Mouse (Mus musculus): ENCODE measurements around the gene Cyp1a1. TPM values are rescaled to one million over a fixed set of nuclear protein-coding genes. Genes with fewer than 3 reads are reported as not detected.
"Not testable (repeated sequence)": the region's sequence is repeated elsewhere in the genome, so short reads cannot be mapped to it uniquely, and the experiment has no call there.

The Cyp1a1 gene
- polyA plus RNA-seq, 1 experiment from 2014 or later, result 0.25 TPM

- ATAC-seq (ENCODE audit: low FRiP score, low TSS enrichment), result no peak
- no peaks in the 10 kb centered on the region for H3K9me3 ChIP-seq (ENCODE audit: low read length)
- WGBS, result 82% methylated on average over 2 of the region's 2 CpGs
- peaks cover 11% of the 10 kb centered on the region for H3K4me1 ChIP-seq (ENCODE audit: insufficient read depth, low read length)
- H3K27me3 ChIP-seq (ENCODE audit: insufficient read depth, low read length), result peaks cover 24% of the 10 kb centered on the region
- H3K9ac ChIP-seq (replicated peaks; ENCODE audit: low read length), result no peak overlapping the region
- no peak overlapping the region for H3K4me2 ChIP-seq (replicated peaks; ENCODE audit: low read depth, low read length)
- H3K4me3 ChIP-seq (ENCODE audit: low read length), result no peak overlapping the region
- no peak overlapping the region for H3K27ac ChIP-seq (ENCODE audit: low read length)
- H3K36me3 ChIP-seq (ENCODE audit: insufficient read depth, low read length), result no peaks in the 10 kb centered on the region
These were observed 6.4 kb downstream of the Cyp1a1 start for GRCm38 (mm10) chr9:57694108-57694507.

GRCm38 (mm10) chr9:57696380-57697285 is 8.9 kb downstream of the Cyp1a1 start:
- 0 out of 2 replicates have a peak, but pooled peaks have one; percentile 51 for ATAC-seq (ENCODE audit: low FRiP score, low TSS enrichment)

GRCm38 (mm10) chr9:57697380-57697779 is 9.7 kb downstream of the Cyp1a1 start:
- Histone ChIP-seq H3K27ac (ENCODE audit: low read length) (no peak overlapping the region), H3K27me3 (ENCODE audit: insufficient read depth, low read length) (peaks cover 24% of the 10 kb centered on the region), H3K4me1 (ENCODE audit: insufficient read depth, low read length) (peaks cover 11% of the 10 kb centered on the region), H3K4me2 (replicated peaks; ENCODE audit: low read depth, low read length) (no peak overlapping the region), H3K4me3 (ENCODE audit: low read length) (no peak overlapping the region), H3K9me3 (ENCODE audit: low read length) (no peaks in the 10 kb centered on the region), H3K9ac (replicated peaks; ENCODE audit: low read length) (no peak overlapping the region), H3K36me3 (ENCODE audit: insufficient read depth, low read length) (no peaks in the 10 kb centered on the region)
- ATAC-seq (ENCODE audit: low FRiP score, low TSS enrichment), result 0 out of 2 replicates have a peak, but pooled peaks have one; percentile 54
- WGBS, result 28% methylated on average over 4 of the region's 4 CpGs

More at GRCm38 (mm10) chr9:57696380-57697285, 8.9 kb downstream of the Cyp1a1 start:
- WGBS, result 2% methylated on average over 42 of the region's 42 CpGs
- H3K4me3 ChIP-seq (ENCODE audit: low read length), result peak overlapping the region; percentile 52
- peaks cover 24% of the 10 kb centered on the region for H3K27me3 ChIP-seq (ENCODE audit: insufficient read depth, low read length)
- H3K9ac ChIP-seq (replicated peaks; ENCODE audit: low read length), result peak overlapping the region; percentile 57
- H3K27ac ChIP-seq (ENCODE audit: low read length), result no peak overlapping the region
- no peaks in the 10 kb centered on the region for H3K9me3 ChIP-seq (ENCODE audit: low read length)
- H3K4me1 ChIP-seq (ENCODE audit: insufficient read depth, low read length), result peaks cover 11% of the 10 kb centered on the region
- H3K4me2 ChIP-seq (replicated peaks; ENCODE audit: low read depth, low read length), result peak overlapping the region; percentile 88
- H3K36me3 ChIP-seq (ENCODE audit: insufficient read depth, low read length), result no peaks in the 10 kb centered on the region

- H3K9me3 ChIP-seq (ENCODE audit: low read length), result no peaks in the 10 kb centered on the region
- H3K27ac ChIP-seq (ENCODE audit: low read length), result no peak overlapping the region
- no peak overlapping the region for H3K4me3 ChIP-seq (ENCODE audit: low read length)
- peaks cover 11% of the 10 kb centered on the region for H3K4me1 ChIP-seq (ENCODE audit: insufficient read depth, low read length)
- 82% methylated on average over 1 of the region's 1 CpGs for WGBS
- H3K4me2 ChIP-seq (replicated peaks; ENCODE audit: low read depth, low read length), result no peak overlapping the region
- no peak for ATAC-seq (ENCODE audit: low FRiP score, low TSS enrichment)
- H3K27me3 ChIP-seq (ENCODE audit: insufficient read depth, low read length), result peaks cover 24% of the 10 kb centered on the region
- no peaks in the 10 kb centered on the region for H3K36me3 ChIP-seq (ENCODE audit: insufficient read depth, low read length)
- H3K9ac ChIP-seq (replicated peaks; ENCODE audit: low read length), result no peak overlapping the region
These were observed 10.9 kb downstream of the Cyp1a1 start for GRCm38 (mm10) chr9:57698466-57699150.

GRCm38 (mm10) chr9:57706496-57706895 is 18.8 kb downstream of the Cyp1a1 start:
- Histone ChIP-seq H3K27ac (ENCODE audit: low read length) (no peak overlapping the region), H3K4me2 (replicated peaks; ENCODE audit: low read depth, low read length) (no peak overlapping the region), H3K36me3 (ENCODE audit: insufficient read depth, low read length) (no peaks in the 10 kb centered on the region), H3K9ac (replicated peaks; ENCODE audit: low read length) (no peak overlapping the region), H3K9me3 (ENCODE audit: low read length) (peaks cover 5% of the 10 kb centered on the region), H3K4me3 (ENCODE audit: low read length) (no peak overlapping the region), H3K4me1 (ENCODE audit: insufficient read depth, low read length) (peaks cover 14% of the 10 kb centered on the region), H3K27me3 (ENCODE audit: insufficient read depth, low read length) (no peaks in the 10 kb centered on the region)
- 88% methylated on average over 3 of the region's 3 CpGs for WGBS
- no peak for ATAC-seq (ENCODE audit: low FRiP score, low TSS enrichment)

- peak within 1 kb of the TSS; percentile 87 for H3K27ac ChIP-seq (ENCODE audit: low read length)
- peaks cover 5% of the 10 kb centered on the region for H3K9me3 ChIP-seq (ENCODE audit: low read length)
- peak within 1 kb of the TSS; percentile 83 for H3K9ac ChIP-seq (replicated peaks; ENCODE audit: low read length)
- WGBS, result under 1% methylated on average over 23 of the region's 23 CpGs
- peaks cover 14% of the 10 kb centered on the region for H3K4me1 ChIP-seq (ENCODE audit: insufficient read depth, low read length)
- peak; percentile 95 for ATAC-seq (ENCODE audit: low FRiP score, low TSS enrichment)
- peaks cover 1% of the 10 kb centered on the region for H3K36me3 ChIP-seq (ENCODE audit: insufficient read depth, low read length)
- peak within 1 kb of the TSS; percentile 88 for H3K4me3 ChIP-seq (ENCODE audit: low read length)
- H3K4me2 ChIP-seq (replicated peaks; ENCODE audit: low read depth, low read length), result peak within 1 kb of the TSS; percentile 72
- no peaks in the 10 kb centered on the region for H3K27me3 ChIP-seq (ENCODE audit: insufficient read depth, low read length)
These were observed 20.5 kb downstream of the Cyp1a1 start, which contains the start of gene Edc3 for GRCm38 (mm10) chr9:57708068-57708719. Edc3 (plus strand) TSS chr9:57708540.

GRCm38 (mm10) chr9:57708720-57709274 is 21.1 kb downstream of the Cyp1a1 start:
- Histone ChIP-seq H3K27me3 (ENCODE audit: insufficient read depth, low read length) (no peaks in the 10 kb centered on the region), H3K36me3 (ENCODE audit: insufficient read depth, low read length) (peaks cover 5% of the 10 kb centered on the region), H3K4me3 (ENCODE audit: low read length) (peak overlapping the region; percentile 88), H3K4me1 (ENCODE audit: insufficient read depth, low read length) (peaks cover 14% of the 10 kb centered on the region), H3K9me3 (ENCODE audit: low read length) (peaks cover 5% of the 10 kb centered on the region), H3K27ac (ENCODE audit: low read length) (peak overlapping the region; percentile 87), H3K9ac (replicated peaks; ENCODE audit: low read length) (peak overlapping the region; percentile 83), H3K4me2 (replicated peaks; ENCODE audit: low read depth, low read length) (peak overlapping the region; percentile 72)
- 2% methylated on average over 32 of the region's 39 CpGs for WGBS
- peak; percentile 79 for ATAC-seq (ENCODE audit: low FRiP score, low TSS enrichment)

- H3K9ac ChIP-seq (replicated peaks; ENCODE audit: low read length); H3K27ac ChIP-seq (ENCODE audit: low read length); H3K9me3 ChIP-seq (ENCODE audit: low read length); ATAC-seq (ENCODE audit: low FRiP score, low TSS enrichment); H3K27me3 ChIP-seq (ENCODE audit: insufficient read depth, low read length); H3K4me3 ChIP-seq (ENCODE audit: low read length); H3K4me2 ChIP-seq (replicated peaks; ENCODE audit: low read depth, low read length): not testable (repeated sequence)
- 94% methylated on average over 4 of the region's 5 CpGs for WGBS
- H3K36me3 ChIP-seq (ENCODE audit: insufficient read depth, low read length), result peaks cover 13% of the 10 kb centered on the region
- peaks cover 14% of the 10 kb centered on the region for H3K4me1 ChIP-seq (ENCODE audit: insufficient read depth, low read length)
These were observed 22.5 kb downstream of the Cyp1a1 start for GRCm38 (mm10) chr9:57710214-57710613.

- 79% methylated on average over 2 of the region's 2 CpGs for WGBS
- Histone ChIP-seq H3K4me3 (ENCODE audit: low read length) (no peak overlapping the region), H3K27ac (ENCODE audit: low read length) (no peak overlapping the region), H3K4me2 (replicated peaks; ENCODE audit: low read depth, low read length) (no peak overlapping the region), H3K9me3 (ENCODE audit: low read length) (peaks cover 5% of the 10 kb centered on the region), H3K4me1 (ENCODE audit: insufficient read depth, low read length) (peaks cover 14% of the 10 kb centered on the region), H3K27me3 (ENCODE audit: insufficient read depth, low read length) (no peaks in the 10 kb centered on the region), H3K9ac (replicated peaks; ENCODE audit: low read length) (no peak overlapping the region), H3K36me3 (ENCODE audit: insufficient read depth, low read length) (peaks cover 24% of the 10 kb centered on the region)
- no peak for ATAC-seq (ENCODE audit: low FRiP score, low TSS enrichment)
These were observed 24.5 kb downstream of the Cyp1a1 start for GRCm38 (mm10) chr9:57712194-57712593.
